Mouse (Mus musculus) cerebellum, adult 9-11 months (tissue): ENCODE measurements around the gene Tmprss3.

Experiments used
- DNase-seq: peaks from one replicate; pipeline ENCODE4 v3.0.0; 2022

Tmprss3 gene

GRCm38 (mm10) chr17:31193360-31193759, 5.4 kb downstream of the Tmprss3 start:
- no peak for DNase-seq

DNA sequence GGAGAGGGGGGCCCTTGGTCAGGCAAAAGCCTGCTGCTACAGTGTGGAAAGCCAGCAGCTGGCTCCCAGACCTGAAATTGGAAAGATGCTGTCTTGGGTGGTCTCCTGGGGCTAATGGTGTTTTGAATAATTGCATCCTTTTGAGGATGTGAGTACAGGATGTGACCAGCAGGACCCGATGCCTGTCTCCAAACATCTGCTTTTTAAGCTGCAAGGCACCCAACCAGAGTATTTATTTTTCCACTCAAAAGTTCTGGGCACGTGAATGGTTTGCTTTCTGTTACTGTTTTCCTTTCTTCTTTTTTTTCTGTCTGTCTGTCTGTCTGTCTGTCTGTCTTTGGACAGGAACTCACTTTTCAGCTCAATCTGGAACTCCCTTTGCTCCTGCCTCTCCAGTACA, 6.1 kb downstream of the Tmprss3 start:
- DNase-seq, result no peak

DNA sequence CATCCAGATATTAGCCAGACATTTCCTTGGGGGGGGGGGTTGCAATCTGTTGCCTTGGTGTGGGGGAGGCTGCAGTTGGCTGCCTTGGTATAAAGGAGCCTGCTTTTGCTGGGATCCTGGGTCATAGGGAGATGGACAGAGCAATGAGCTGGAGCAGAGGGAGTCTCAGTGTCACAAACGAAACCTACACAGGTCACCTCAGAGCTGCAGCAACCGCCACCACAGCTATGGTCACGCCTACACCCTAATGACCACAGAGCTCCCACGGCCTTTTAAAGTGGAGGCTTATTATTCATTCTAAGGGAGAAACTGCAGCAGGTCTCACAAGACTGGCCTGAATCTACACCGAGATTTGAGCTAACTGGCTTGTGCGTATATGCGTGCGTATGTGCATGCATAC, 7.0 kb downstream of the Tmprss3 start:
- DNase-seq, result no peak

DNA sequence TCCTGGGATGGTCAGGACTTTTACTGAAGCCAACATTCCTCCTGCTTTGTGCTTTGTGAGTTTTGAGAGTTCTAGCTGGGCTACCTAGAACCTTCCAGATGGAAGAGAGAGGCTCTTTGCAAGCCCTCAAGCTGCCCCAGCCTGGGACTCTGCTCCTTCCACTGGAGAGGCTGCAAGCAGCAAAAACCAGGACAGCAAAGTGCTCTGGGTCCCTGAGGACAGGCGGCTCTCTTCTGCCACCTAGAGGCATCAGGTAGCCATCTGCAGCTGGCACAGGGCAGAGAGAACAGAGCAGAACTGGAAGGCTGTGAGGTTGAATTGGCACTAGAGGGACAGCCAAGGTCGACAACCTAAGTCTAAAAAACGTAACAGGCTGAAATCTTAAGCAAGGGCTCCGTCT, 11.4 kb downstream of the Tmprss3 start:
- peak; percentile 85 for DNase-seq

DNA sequence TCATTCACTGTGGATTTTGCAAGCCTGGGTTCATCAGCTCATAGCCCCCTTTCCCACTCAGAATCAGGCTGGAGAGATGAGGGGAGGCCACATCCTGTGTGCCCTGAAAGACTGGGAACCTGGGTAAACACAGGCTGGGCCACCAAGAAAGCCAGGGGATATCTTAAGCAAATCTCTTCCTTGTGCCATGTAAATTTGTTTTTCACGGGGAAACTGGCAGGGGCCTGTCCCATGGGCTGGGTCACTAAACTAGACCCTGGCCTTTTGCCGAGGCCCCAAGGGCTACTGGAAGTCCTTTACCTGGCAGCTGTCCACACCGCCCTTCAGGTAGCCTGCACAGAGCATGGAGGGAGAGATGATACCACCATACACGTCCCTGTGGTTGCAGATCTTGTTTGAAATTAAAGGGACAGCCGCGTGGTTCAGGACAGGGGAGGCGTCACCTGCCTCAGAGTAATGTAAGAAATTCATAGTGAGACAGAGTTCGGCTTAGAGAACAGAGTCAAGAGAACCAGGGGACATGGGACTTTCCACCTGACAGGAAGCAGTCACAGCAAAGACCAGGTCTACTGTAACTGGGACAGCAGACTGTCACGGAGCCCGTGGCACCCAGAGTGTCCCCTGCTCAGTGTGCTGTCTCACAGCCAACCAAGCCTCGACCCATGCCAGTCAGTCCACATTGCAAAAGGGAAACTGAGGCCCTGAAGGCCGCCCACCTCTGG, 14.3 kb downstream of the Tmprss3 start:
- DNase-seq, result peak; percentile 17

- DNase-seq, result peak; percentile 57
These were observed 15.4 kb downstream of the Tmprss3 start for GRCm38 (mm10) chr17:31183180-31183974.

DNA sequence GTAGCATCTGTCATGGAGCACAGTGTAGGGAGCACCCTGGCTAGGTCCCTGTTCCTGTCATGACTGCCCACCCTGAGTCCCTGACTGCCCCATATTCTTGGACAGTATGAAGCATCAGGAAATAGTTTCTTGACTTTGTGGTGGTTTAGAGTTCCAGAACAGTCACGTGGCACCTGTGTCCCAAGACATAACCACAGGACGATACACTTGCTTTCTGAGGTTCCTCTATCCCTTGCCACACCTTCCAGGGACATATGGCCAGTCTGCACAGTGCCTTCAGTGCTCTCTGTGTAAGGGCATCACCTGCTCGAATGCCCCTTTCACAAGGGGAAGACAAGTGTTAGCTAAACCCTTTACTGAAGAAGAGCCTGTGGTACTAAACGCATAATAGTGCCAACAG, 17.3 kb downstream of the Tmprss3 start:
- no peak for DNase-seq

GRCm38 (mm10) chr17:31176321-31176720, 22.5 kb downstream of the Tmprss3 start:
- DNase-seq, result no peak

DNA sequence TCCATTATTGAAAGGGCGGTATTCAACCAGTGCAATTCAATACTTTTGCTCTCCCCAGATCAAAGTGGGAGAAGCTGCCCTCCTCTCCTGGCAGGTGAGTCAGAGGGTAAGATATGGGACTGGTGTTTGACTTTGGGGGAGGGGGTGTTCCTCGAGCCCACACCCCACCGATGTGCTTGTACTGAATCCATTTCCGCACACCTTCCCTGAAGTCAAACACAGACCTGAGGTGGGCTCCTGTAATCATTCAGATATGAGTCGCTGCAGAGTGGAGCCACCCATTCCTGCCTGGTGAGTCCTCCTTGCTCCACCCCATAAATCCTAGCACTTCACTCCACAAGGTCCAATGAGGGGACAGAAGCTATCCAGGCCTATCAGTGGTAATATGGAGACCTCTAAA, 29.0 kb downstream of the Tmprss3 start:
- DNase-seq, result no peak

GRCm38 (mm10) chr17:31165127-31165526, 33.6 kb downstream of the Tmprss3 start, which contains the start of gene Tff1:
Gene Tff1 (minus strand): TSS chr17:31165277.
- no peak for DNase-seq

DNA sequence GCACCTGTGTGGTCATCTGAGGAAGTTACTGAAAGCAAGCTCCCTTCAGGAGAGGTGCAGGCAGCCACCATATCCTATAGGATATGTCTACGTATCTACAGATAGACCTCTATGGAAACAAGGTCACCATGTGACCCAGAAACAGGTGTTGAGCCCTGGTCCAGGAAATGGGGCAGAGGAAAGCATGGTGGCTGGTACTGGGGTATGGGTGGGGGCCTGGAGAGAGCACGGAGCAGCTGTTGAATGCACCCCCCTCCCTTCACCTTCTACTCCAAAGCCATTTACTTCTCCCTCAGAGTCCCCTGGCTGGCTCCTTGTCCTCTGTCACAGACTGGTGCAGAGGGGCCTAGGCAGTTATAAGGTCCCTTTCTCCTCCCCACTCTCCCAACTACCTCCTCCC, 35.0 kb downstream of the Tmprss3 start:
- DNase-seq, result no peak

GRCm38 (mm10) chr17:31162607-31163006, 36.2 kb downstream of the Tmprss3 start:
- no peak for DNase-seq

- DNase-seq, result no peak
These were observed 38.5 kb downstream of the Tmprss3 start for GRCm38 (mm10) chr17:31160291-31160690.

DNA sequence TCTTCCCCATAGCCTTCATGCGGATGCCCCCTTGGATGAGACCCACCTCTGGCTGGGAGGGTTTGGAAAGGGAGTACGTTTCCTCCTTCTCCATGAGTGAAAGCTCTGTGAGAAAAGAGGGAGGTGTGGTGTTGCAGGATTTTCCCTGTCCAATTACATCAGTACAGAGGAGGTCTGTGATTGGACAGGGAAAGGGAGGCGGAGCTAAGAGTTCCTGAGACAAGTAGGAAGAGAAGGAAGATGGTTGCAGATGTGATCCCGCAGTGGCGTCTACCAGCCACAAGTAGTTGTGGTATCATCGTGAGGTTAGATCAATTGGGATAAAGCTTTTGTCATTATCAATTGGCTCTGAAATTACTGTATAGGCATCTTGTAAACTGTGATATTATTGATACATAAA, 40.9 kb downstream of the Tmprss3 start:
- DNase-seq, result no peak

DNA sequence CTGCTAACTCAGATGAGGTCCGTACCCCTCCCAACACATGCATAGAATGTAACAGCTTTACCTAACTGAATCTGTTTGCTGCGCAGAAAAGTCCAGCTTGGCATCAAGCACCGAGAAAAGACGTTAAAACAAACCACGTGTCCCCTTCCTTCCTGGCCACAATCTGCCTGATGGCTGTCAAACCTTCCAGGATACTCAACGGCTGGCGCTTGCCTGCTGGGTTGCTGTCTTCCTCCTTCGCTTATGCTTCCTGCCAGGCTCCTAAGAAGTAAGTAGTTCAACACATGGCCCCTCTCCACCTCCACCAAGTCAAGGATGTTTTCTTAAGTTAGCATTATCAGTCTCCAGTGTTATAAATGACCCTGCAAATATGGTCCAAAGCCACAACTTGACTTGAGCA, 45.0 kb downstream of the Tmprss3 start:
- no peak for DNase-seq

DNA sequence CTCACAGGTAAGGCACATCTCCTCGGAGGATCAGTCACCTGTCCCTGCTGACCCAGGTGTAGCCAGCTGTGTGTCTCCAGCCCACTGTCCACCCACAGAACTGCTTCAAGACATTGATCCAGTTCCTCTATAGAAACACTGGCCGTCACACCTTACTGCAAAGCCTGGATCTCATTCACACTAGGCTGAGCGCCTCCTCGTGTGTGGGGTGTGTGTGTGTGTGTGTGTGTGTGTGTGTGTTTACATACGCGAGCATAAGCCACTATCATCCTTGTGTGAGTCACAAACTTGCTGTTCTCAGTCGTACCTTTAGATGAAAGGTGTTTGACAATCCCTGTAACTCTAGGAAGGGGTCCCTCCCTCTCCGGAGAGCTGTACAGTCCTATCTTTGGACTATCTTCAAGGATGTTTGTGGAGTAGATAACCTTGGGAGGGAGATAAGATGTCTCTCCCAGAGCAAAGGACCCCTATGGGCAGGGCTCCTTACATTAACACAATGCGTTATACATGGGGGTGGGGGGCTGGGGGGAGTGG, 45.7 kb downstream of the Tmprss3 start:
- no peak for DNase-seq

DNA sequence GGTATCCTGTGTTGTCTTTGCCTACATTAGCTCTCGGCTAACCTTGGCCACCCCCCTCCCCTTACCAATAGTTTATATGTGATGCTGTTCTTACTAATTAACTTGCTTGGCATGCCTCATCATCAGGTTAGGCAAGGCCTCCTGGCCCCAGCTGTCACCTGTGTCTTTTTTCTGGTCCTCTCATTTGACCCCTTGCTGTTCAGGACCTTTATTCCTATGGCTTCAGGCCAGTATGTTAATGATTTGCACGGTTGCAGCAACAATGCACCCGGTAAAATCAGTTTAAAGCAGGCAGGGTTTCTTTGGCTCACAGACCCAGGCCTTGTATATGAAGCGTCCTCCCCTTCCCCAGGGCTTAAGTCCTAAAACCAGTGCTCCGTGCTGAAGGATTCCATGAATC, 46.3 kb downstream of the Tmprss3 start:
- no peak for DNase-seq

- DNase-seq, result no peak
These were observed 52.8 kb downstream of the Tmprss3 start for GRCm38 (mm10) chr17:31145998-31146397.

DNA sequence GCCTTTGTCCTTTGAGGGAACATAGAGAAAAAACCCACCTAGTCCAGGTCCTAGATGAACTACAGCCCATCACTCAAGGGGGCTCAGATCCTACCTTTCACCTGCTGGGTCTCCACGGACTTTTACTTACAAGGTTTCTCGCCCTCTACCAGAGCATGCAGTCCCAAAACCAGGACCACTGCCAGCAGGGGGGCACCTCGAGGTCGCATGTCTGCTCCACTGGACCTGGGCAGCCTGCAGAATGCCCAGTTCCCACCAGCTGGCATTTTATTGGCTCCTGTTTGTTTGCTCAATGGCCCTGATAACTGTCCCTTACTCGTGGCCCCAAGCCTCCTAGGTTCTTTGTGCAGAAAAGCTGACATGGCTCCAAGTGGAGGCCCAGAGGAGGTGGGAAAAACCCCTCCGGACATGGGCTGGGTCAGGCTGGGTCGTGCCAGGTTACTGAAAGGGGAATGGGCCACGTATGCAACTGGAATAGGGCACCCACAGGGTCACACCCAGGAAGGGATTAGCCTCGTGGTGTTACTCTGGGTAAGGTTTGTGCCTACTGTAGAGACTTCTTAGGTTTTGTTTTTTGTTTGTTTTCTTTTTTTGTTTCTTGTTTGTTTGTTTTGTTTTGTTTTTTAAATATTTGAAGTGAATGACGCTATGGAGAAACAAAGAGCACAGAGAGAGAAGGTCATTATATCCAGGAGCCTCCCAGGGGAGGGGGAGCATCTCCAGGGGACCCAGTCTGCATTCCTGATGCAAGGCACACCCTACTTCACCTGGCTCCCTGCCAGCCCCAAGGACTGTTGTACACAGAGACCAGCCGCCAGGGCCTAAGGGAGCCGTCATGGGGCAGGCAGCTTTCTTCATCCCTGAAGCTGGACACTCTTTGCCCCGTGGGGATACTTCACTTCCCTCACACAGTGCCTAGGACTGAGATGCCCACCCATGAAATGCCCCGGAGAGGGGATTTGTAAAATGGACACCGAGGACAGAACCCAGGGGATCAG, 54.4 kb downstream of the Tmprss3 start, which contains the start of gene Tff2:
Gene Tff2, minus strand, starts transcription at position 243 of the 998 bp plus-strand sequence.
- no peak for DNase-seq

GRCm38 (mm10) chr17:31142116-31142515, 56.7 kb downstream of the Tmprss3 start:
- DNase-seq, result no peak

DNA sequence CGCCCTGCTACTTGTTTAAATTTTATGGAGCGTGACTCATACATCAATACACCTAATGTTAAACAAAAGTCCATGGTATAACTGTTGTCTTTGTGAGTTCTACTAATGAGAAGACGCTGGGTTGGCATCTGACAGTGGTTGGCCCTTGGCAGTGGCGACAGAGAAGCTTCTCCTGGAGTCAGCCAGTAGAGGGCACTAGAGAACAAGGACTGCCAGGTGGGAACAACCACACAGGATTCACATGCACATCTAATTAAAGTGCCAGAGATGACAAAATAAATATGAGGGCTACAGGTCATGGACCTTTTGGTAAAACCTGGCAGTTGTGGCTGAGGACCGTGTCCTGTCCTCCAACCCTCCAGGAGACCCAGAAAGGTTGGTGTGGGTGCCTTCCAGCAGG, 60.4 kb downstream of the Tmprss3 start:
- DNase-seq, result peak; percentile 79

DNA sequence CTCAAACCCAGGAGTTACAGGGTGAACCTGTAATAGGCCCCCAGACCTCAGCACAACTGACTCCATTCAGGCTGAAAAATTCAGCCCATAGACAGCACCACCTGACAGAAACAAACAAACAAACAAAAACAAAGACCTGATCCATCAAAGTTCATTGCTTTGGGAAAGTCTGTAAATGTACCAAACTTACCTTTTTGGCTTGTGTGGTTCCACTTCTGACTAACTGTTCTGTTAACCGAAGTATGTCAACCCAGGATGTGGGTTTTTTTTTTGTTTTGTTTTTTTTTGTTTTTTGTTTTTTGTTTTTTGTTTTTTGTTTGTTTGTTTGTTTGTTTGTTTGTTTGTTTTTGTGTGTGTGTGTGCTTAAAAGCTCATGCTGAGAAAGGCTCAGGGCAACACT, 62.0 kb downstream of the Tmprss3 start:
- no peak for DNase-seq

DNA sequence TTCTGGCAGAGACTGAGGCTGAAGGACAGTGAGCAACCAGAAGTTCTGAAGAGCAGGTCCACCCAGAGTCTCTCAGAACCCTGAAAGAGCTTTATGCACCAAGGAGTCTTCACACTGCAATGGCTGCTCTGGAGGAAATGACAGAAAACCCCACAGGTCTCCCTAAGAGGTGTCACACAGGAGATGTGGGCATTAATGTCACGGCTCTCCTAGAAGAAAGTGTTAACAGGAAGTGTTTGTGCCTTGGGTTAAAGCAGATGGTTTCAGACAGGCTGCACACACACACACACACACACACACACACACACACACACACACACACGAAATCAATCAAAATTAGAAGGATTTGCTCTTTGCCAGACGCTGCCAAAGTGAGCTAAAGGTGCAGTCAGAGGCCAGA, 62.5 kb downstream of the Tmprss3 start:
- DNase-seq, result no peak
